Mouse (Mus musculus): Measurements from ENCODE around the gene Asic1. TPM values are rescaled to one million over a fixed set of nuclear protein-coding genes. Genes with fewer than 3 reads are reported as not detected.

The Asic1 gene
- polyA plus RNA-seq, 1 experiment from 2014 or later = 63.6 TPM

DNA sequence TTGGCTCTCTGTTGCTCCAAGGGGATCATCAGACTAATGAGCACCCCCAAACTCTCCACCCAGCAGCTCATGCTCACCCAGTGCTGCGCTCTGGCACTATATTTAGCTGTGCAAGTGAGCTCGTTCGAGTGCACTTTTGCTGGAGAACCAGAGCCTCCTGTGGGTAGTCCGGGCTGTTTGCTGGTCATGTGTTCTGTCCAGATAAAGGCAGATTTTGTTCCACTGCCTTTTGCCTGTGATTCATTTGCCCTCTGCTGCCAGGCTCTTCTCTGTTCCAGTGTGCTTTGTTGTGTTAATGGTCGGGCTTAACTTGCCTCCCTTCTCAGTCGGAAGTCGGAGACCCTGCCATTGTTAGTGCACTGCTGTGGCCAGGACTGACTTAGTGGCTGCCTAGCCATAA lies 34.7 kb downstream of the Asic1 start:
- Histone ChIP-seq H3K4me1 (replicated peaks) (peaks cover 33% of the 10 kb centered on the region), H3K9me3 (no peaks in the 10 kb centered on the region), H3K9ac (peak overlapping the region; percentile 35), H3K4me2 (peak overlapping the region; percentile 89), H3K36me3 (peaks cover 46% of the 10 kb centered on the region), H3K27me3 (no peaks in the 10 kb centered on the region), H3K4me3 (peak overlapping the region; percentile 83), H3K27ac (replicated peaks) (peak overlapping the region; percentile 98)
- WGBS = 18% methylated on average over 7 of the region's 7 CpGs
- ATAC-seq (ENCODE audit: low FRiP score, low read depth) = no peak

GRCm38 (mm10) chr15:99705440-99706048 lies 35.4 kb downstream of the Asic1 start, which contains the start of gene Gm17349:
Gm17349 (minus strand) TSS chr15:99705490.
- Histone ChIP-seq H3K4me2 (peak within 1 kb of the TSS; percentile 89), H3K9me3 (no peaks in the 10 kb centered on the region), H3K36me3 (peaks cover 51% of the 10 kb centered on the region), H3K9ac (peak within 1 kb of the TSS; percentile 35), H3K27ac (replicated peaks) (peak within 1 kb of the TSS; percentile 98), H3K4me3 (peak within 1 kb of the TSS; percentile 83), H3K27me3 (no peaks in the 10 kb centered on the region), H3K4me1 (replicated peaks) (peaks cover 33% of the 10 kb centered on the region)
- no peak for ATAC-seq (ENCODE audit: low FRiP score, low read depth)
- 64% methylated on average over 11 of the region's 11 CpGs for WGBS

GRCm38 (mm10) chr15:99708176-99708575 lies 38.0 kb downstream of the Asic1 start:
- no peak for ATAC-seq (ENCODE audit: low FRiP score, low read depth)
- Histone ChIP-seq H3K9ac (no peak overlapping the region), H3K9me3 (no peaks in the 10 kb centered on the region), H3K27me3 (no peaks in the 10 kb centered on the region), H3K27ac (replicated peaks) (no peak overlapping the region), H3K4me1 (replicated peaks) (peaks cover 24% of the 10 kb centered on the region), H3K4me2 (no peak overlapping the region), H3K4me3 (no peak overlapping the region), H3K36me3 (peaks cover 77% of the 10 kb centered on the region)
- 94% methylated on average over 13 of the region's 13 CpGs for WGBS

- Histone ChIP-seq H3K4me1 (replicated peaks) (peaks cover 17% of the 10 kb centered on the region), H3K27me3 (no peaks in the 10 kb centered on the region), H3K27ac (replicated peaks) (no peak overlapping the region), H3K4me2 (no peak overlapping the region), H3K9ac (no peak overlapping the region), H3K9me3 (no peaks in the 10 kb centered on the region), H3K4me3 (no peak overlapping the region), H3K36me3 (peaks cover 89% of the 10 kb centered on the region)
- no peak for ATAC-seq (ENCODE audit: low FRiP score, low read depth)
- 89% methylated on average over 10 of the region's 10 CpGs for WGBS
Measured at GRCm38 (mm10) chr15:99710221-99711190, 40.3 kb downstream of the Asic1 start.

DNA sequence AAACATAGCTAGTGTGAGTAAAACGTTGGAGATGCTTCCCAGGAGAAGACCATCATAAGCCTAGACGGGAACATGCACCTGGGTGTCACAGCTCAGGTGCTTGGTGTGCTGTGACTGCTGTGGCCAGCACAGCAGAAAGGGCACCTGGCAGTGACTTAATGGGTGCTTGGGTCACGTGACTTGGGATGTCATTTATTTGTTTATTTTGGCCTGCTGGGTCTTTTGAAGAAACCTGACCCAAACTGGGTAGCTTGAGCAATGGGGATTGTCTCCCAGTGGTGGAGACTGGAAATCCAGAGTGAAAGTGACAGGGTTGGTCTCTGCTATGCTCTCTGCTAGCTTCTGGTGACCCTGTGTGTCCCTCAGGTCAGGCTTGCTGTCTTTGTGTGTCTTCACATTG lies 41.3 kb downstream of the Asic1 start:
- ATAC-seq (ENCODE audit: low FRiP score, low read depth) = no peak
- H3K27me3 ChIP-seq = no peaks in the 10 kb centered on the region
- no peak overlapping the region for H3K4me2 ChIP-seq
- no peak overlapping the region for H3K27ac ChIP-seq (replicated peaks)
- 78% methylated on average over 3 of the region's 3 CpGs for WGBS
- no peak overlapping the region for H3K9ac ChIP-seq
- H3K4me1 ChIP-seq (replicated peaks) = peaks cover 23% of the 10 kb centered on the region
- H3K4me3 ChIP-seq = no peak overlapping the region
- H3K9me3 ChIP-seq = no peaks in the 10 kb centered on the region
- peaks cover 82% of the 10 kb centered on the region for H3K36me3 ChIP-seq

- Histone ChIP-seq H3K4me2 (no peak overlapping the region), H3K9ac (no peak overlapping the region), H3K36me3 (peaks cover 69% of the 10 kb centered on the region), H3K27me3 (no peaks in the 10 kb centered on the region), H3K4me3 (no peak overlapping the region), H3K9me3 (no peaks in the 10 kb centered on the region), H3K27ac (replicated peaks) (no peak overlapping the region), H3K4me1 (replicated peaks) (peaks cover 30% of the 10 kb centered on the region)
- 62% methylated on average over 13 of the region's 13 CpGs for WGBS
- ATAC-seq (ENCODE audit: low FRiP score, low read depth) = no peak
Measured at GRCm38 (mm10) chr15:99712666-99713559, 42.7 kb downstream of the Asic1 start.

DNA sequence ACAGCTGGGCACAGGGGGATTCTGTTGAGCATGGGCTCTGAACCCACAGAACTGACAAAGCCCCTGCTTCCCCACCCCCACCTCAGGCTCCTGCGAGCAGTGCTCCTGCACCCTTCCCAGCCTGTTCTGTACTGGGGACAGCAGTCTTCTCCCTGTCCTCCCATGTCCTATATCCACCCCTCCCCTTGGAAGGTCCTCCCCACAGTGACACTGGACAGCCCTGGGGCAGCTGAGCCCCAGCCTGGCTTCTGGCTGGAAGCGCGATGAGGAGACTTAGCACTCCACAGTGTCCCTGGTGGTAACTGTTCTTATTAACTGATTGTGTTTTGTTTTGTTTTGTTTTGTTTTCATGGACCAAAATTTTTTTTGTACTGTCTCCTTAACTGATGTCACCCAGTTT lies 43.4 kb downstream of the Asic1 start:
- H3K4me3 ChIP-seq = no peak overlapping the region
- H3K4me2 ChIP-seq = no peak overlapping the region
- ATAC-seq (ENCODE audit: low FRiP score, low read depth) = no peak
- no peaks in the 10 kb centered on the region for H3K9me3 ChIP-seq
- H3K9ac ChIP-seq = no peak overlapping the region
- 71% methylated on average over 3 of the region's 3 CpGs for WGBS
- H3K27ac ChIP-seq (replicated peaks) = no peak overlapping the region
- peaks cover 34% of the 10 kb centered on the region for H3K4me1 ChIP-seq (replicated peaks)
- peaks cover 62% of the 10 kb centered on the region for H3K36me3 ChIP-seq
- H3K27me3 ChIP-seq = no peaks in the 10 kb centered on the region

GRCm38 (mm10) chr15:99714206-99714605 lies 44.0 kb downstream of the Asic1 start:
- ATAC-seq (ENCODE audit: low FRiP score, low read depth) = no peak

GRCm38 (mm10) chr15:99714858-99715257 lies 44.7 kb downstream of the Asic1 start:
- H3K4me1 ChIP-seq (replicated peaks) = peaks cover 34% of the 10 kb centered on the region

More at GRCm38 (mm10) chr15:99714206-99714605, 44.0 kb downstream of the Asic1 start:
- Histone ChIP-seq H3K9ac (no peak overlapping the region), H3K4me2 (no peak overlapping the region), H3K36me3 (peaks cover 56% of the 10 kb centered on the region), H3K4me3 (no peak overlapping the region), H3K27ac (replicated peaks) (0 out of 2 replicates have a peak overlapping the region, but pooled peaks have one; percentile 79), H3K9me3 (no peaks in the 10 kb centered on the region), H3K27me3 (no peaks in the 10 kb centered on the region), H3K4me1 (replicated peaks) (peaks cover 34% of the 10 kb centered on the region)
- 57% methylated on average over 4 of the region's 4 CpGs for WGBS

GRCm38 (mm10) chr15:99715361-99715865 lies 45.2 kb downstream of the Asic1 start:
- peaks cover 34% of the 10 kb centered on the region for H3K4me1 ChIP-seq (replicated peaks)
- H3K9ac ChIP-seq = no peak overlapping the region
- WGBS = 42% methylated on average over 13 of the region's 13 CpGs

More at GRCm38 (mm10) chr15:99714858-99715257, 44.7 kb downstream of the Asic1 start:
- Histone ChIP-seq H3K27ac (replicated peaks) (peak overlapping the region; percentile 79), H3K4me3 (no peak overlapping the region), H3K27me3 (no peaks in the 10 kb centered on the region), H3K4me2 (no peak overlapping the region), H3K9ac (no peak overlapping the region), H3K36me3 (peaks cover 49% of the 10 kb centered on the region), H3K9me3 (no peaks in the 10 kb centered on the region)
- peak; percentile 21; the same call in 1 of the 2 replicates for ATAC-seq (ENCODE audit: low FRiP score, low read depth)
- 56% methylated on average over 7 of the region's 7 CpGs for WGBS

More at GRCm38 (mm10) chr15:99715361-99715865, 45.2 kb downstream of the Asic1 start:
- H3K4me2 ChIP-seq = no peak overlapping the region
- H3K27me3 ChIP-seq = no peaks in the 10 kb centered on the region
- no peak overlapping the region for H3K4me3 ChIP-seq
- H3K36me3 ChIP-seq = peaks cover 47% of the 10 kb centered on the region
- peak; percentile 43 for ATAC-seq (ENCODE audit: low FRiP score, low read depth)
- H3K9me3 ChIP-seq = no peaks in the 10 kb centered on the region
- H3K27ac ChIP-seq (replicated peaks) = peak overlapping the region; percentile 79
